Mouse (Mus musculus) neural tube, embryonic 10.5 days (tissue): ENCODE measurements around the gene Atxn1.

Experiments
- DNase-seq: peaks from one replicate; pipeline ENCODE4 v3.0.0-alpha.2; 2017; ENCODE audit warnings: low spot score; ENCODE audit errors: extremely low spot score

The Atxn1 gene

GRCm38 (mm10) chr13:45685575-45686308 lies 279.1 kb downstream of the Atxn1 start:
- no peak for DNase-seq

GRCm38 (mm10) chr13:45684891-45685311 lies 279.9 kb downstream of the Atxn1 start:
- DNase-seq, result no peak

- DNase-seq, result no peak
Measured at GRCm38 (mm10) chr13:45683991-45684390, 280.8 kb downstream of the Atxn1 start.

GRCm38 (mm10) chr13:45681196-45681595 lies 283.6 kb downstream of the Atxn1 start:
- DNase-seq, result no peak

GRCm38 (mm10) chr13:45680651-45681050 lies 284.2 kb downstream of the Atxn1 start:
- no peak for DNase-seq

- DNase-seq, result no peak
Measured at GRCm38 (mm10) chr13:45679096-45679495, 285.7 kb downstream of the Atxn1 start.

- DNase-seq, result no peak
Measured at GRCm38 (mm10) chr13:45672628-45673027, 292.2 kb downstream of the Atxn1 start.

- no peak for DNase-seq
Measured at GRCm38 (mm10) chr13:45669969-45670368, 294.8 kb downstream of the Atxn1 start.

GRCm38 (mm10) chr13:45662852-45663251 lies 302.0 kb downstream of the Atxn1 start:
- no peak for DNase-seq

GRCm38 (mm10) chr13:45662216-45662615 lies 302.6 kb downstream of the Atxn1 start:
- no peak for DNase-seq

GRCm38 (mm10) chr13:45661283-45662185 lies 303.3 kb downstream of the Atxn1 start:
- no peak for DNase-seq

GRCm38 (mm10) chr13:45659813-45660212 lies 305.0 kb downstream of the Atxn1 start:
- DNase-seq, result no peak

- no peak for DNase-seq
Measured at GRCm38 (mm10) chr13:45658343-45658742, 306.5 kb downstream of the Atxn1 start.

- DNase-seq, result no peak
Measured at GRCm38 (mm10) chr13:45657176-45657575, 307.6 kb downstream of the Atxn1 start.

- no peak for DNase-seq
Measured at GRCm38 (mm10) chr13:45651652-45652241, 313.1 kb downstream of the Atxn1 start.

- no peak for DNase-seq
Measured at GRCm38 (mm10) chr13:45649197-45649812, 315.5 kb downstream of the Atxn1 start.

GRCm38 (mm10) chr13:45643780-45644395 lies 320.9 kb downstream of the Atxn1 start:
- no peak for DNase-seq

- DNase-seq, result no peak
Measured at GRCm38 (mm10) chr13:45642913-45643312, 321.9 kb downstream of the Atxn1 start.

GRCm38 (mm10) chr13:45640431-45640830 lies 324.4 kb downstream of the Atxn1 start:
- no peak for DNase-seq

- no peak for DNase-seq
Measured at GRCm38 (mm10) chr13:45638281-45638680, 326.5 kb downstream of the Atxn1 start.

- peak; percentile 38 for DNase-seq
Measured at GRCm38 (mm10) chr13:45637324-45637723, 327.5 kb downstream of the Atxn1 start.
